Mouse (Mus musculus): ENCODE measurements around the gene Tdgf1. TPM values are rescaled to one million over a fixed set of nuclear protein-coding genes. Genes with fewer than 3 reads are reported as not detected.

Gene Tdgf1
- polyA plus RNA-seq (2015; fragmentation: Nextera tagmentation; extraction: Ambion mirVana), result not detected in 2 replicates

DNA sequence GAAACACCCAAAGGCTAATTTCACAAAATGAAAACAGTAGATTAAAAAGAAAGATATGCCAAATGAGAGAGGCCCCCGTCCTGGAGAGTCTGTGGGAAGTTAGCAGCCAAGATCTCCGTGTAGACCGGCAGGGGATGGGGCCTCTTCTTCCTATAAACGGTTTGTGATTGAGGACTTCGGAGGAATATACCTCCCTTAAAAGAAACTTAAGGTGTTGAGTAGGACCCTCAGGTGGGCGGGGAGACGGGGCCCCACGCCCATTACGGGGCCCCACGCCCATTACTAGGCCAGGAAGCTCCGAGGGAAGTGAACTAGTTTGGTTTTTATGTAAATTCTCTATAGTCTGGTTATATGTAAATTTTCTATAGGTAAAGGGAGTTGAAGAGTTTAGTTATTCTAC lies at the start of gene Tdgf1:
Gene Tdgf1 (minus strand): TSS at position 233 of the 400 bp plus-strand sequence.
- Histone ChIP-seq H3K27me3 (replicated peaks; ENCODE audit: control insufficient read depth, insufficient read depth, low read length) (peaks cover 24% of the 10 kb centered on the region), H3K4me3 (replicated peaks; ENCODE audit: low read length) (no peak within 1 kb of the TSS)

DNA sequence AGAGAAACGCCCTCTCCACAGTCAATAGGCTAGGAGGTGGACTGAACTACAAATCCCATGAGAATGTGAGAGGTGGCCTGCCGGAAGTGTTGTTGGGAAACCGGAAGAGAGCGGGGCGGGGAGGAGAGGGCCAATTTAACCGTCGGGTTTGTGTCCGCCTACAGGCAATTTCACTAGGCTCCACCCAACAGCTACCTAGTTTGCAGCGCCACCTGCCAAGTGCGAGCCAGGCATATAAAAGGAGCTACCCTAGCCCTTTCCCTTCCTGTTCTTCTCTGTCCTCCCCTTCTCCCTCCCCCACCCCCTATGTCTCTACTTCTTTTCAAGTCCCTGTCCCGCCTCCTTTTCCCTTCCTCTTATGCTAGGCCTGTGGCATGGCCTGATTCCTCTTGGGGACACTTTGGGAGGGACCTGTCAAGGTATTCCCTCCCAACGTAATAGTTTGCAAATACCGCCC lies 48.8 kb upstream of the Tdgf1 start:
- no peaks in the 10 kb centered on the region for H3K36me3 ChIP-seq (ENCODE audit: control insufficient read depth, insufficient read depth)
- no peaks in the 10 kb centered on the region for H3K4me1 ChIP-seq (replicated peaks; ENCODE audit: control insufficient read depth, insufficient read depth, low read length)
- no peak overlapping the region; the same call in 1 of the 2 replicates for H3K27ac ChIP-seq (ENCODE audit: low read length)
- peak overlapping the region; percentile 47 for H3K9ac ChIP-seq (replicated peaks; ENCODE audit: low read depth, low read length)
- H3K4me2 ChIP-seq (ENCODE audit: low read length), result peak overlapping the region; percentile 47
- peak overlapping the region; percentile 48 for H3K4me3 ChIP-seq (replicated peaks; ENCODE audit: low read length)
- WGBS, result 12% methylated on average over 13 of the region's 13 CpGs
- no peaks in the 10 kb centered on the region for H3K27me3 ChIP-seq (replicated peaks; ENCODE audit: control insufficient read depth, insufficient read depth, low read length)
- no peaks in the 10 kb centered on the region for H3K9me3 ChIP-seq (ENCODE audit: control insufficient read depth, low read length)
- ATAC-seq, result peak; percentile 96

More for the DNA sequence above, at the start of gene Tdgf1:
- H3K36me3 ChIP-seq (ENCODE audit: control insufficient read depth, insufficient read depth), result no peaks in the 10 kb centered on the region
- H3K4me2 ChIP-seq (ENCODE audit: low read length), result peak within 1 kb of the TSS; percentile 13; the same call in 1 of the 2 replicates
- H3K9ac ChIP-seq (replicated peaks; ENCODE audit: low read depth, low read length), result no peak within 1 kb of the TSS
- ATAC-seq, result no peak
- no peak within 1 kb of the TSS for H3K27ac ChIP-seq (ENCODE audit: low read length)
- no peaks in the 10 kb centered on the region for H3K9me3 ChIP-seq (ENCODE audit: control insufficient read depth, low read length)
- 22% methylated on average over 11 of the region's 11 CpGs for WGBS
- peaks cover 11% of the 10 kb centered on the region for H3K4me1 ChIP-seq (replicated peaks; ENCODE audit: control insufficient read depth, insufficient read depth, low read length)

DNA sequence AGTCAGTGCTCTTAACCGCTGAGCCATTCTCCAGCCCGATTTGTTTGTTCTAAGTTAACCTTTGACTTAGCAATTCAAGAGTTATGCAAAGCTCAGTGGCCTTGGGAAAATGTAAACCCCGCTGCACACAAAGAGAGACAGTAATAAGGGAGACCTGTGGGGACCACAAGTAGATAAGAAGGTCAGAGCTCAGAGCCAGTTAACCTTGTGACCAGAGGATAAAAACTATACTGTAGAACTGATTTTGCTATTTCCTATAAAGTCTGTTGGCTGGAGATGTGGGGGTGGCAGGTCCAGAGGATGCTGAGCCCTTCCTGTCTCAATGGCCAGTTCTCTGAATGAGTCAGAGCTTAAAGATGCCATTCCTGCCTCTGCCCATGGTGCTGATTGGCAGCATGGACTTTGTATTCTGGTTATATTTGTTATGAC lies 47.3 kb upstream of the Tdgf1 start:
- no peak overlapping the region for H3K4me2 ChIP-seq (ENCODE audit: low read length)
- H3K9ac ChIP-seq (replicated peaks; ENCODE audit: low read depth, low read length), result no peak overlapping the region
- ATAC-seq, result no peak
- H3K27me3 ChIP-seq (replicated peaks; ENCODE audit: control insufficient read depth, insufficient read depth, low read length), result no peaks in the 10 kb centered on the region
- 65% methylated on average over 3 of the region's 3 CpGs for WGBS
- no peak overlapping the region for H3K27ac ChIP-seq (ENCODE audit: low read length)
- no peak overlapping the region for H3K4me3 ChIP-seq (replicated peaks; ENCODE audit: low read length)
- H3K36me3 ChIP-seq (ENCODE audit: control insufficient read depth, insufficient read depth), result no peaks in the 10 kb centered on the region
- H3K4me1 ChIP-seq (replicated peaks; ENCODE audit: control insufficient read depth, insufficient read depth, low read length), result no peaks in the 10 kb centered on the region
- H3K9me3 ChIP-seq (ENCODE audit: control insufficient read depth, low read length), result no peaks in the 10 kb centered on the region

DNA sequence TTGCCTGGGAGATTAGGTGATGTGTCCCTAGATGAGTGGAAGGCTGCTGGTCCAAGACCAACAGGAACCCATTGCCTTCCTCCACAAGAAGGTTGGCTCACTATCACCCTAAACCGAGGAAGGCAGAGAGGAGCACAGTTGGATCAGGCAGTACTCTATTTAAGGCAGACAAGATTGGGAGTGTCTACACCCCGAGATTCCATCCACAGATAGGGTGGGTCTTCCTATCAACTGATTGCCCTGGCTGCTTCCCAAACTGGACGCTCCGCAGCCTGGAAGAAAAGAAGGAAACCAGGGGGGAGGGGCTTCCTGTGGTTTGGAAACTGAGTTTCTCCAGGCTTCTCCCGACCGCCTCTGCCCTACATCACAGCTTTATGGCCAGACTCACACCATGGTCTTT lies 44.2 kb upstream of the Tdgf1 start, which contains the start of gene Rtp3:
Gene Rtp3 (minus strand): TSS at position 380 of the 400 bp plus-strand sequence.
- no peaks in the 10 kb centered on the region for H3K4me1 ChIP-seq (replicated peaks; ENCODE audit: control insufficient read depth, insufficient read depth, low read length)
- 79% methylated on average over 6 of the region's 6 CpGs for WGBS
- H3K9ac ChIP-seq (replicated peaks; ENCODE audit: low read depth, low read length), result no peak within 1 kb of the TSS
- H3K9me3 ChIP-seq (ENCODE audit: control insufficient read depth, low read length), result no peaks in the 10 kb centered on the region
- H3K27ac ChIP-seq (ENCODE audit: low read length), result no peak within 1 kb of the TSS
- no peaks in the 10 kb centered on the region for H3K27me3 ChIP-seq (replicated peaks; ENCODE audit: control insufficient read depth, insufficient read depth, low read length)
- H3K4me2 ChIP-seq (ENCODE audit: low read length), result no peak within 1 kb of the TSS
- H3K4me3 ChIP-seq (replicated peaks; ENCODE audit: low read length), result no peak within 1 kb of the TSS
- no peak for ATAC-seq
- H3K36me3 ChIP-seq (ENCODE audit: control insufficient read depth, insufficient read depth), result no peaks in the 10 kb centered on the region

DNA sequence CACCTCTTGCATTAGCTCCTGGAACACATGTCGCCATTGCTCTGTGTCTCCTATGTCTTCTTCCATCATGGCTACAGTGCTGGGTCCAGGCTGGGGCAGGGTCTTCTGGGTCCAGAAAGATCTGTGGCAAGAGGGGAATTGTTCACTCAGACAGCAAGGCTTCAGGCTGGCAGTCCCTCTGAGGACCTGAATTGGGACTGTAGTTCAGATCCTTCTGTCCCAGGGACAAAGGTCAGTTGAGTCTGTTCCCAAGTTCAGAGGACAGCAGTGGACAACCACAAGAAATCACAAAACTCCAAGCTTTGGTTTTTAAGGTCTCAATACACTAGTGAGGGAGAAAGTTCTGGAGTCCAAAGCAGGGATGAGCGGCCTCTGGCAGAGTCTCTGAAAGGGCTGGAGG lies 43.6 kb upstream of the Tdgf1 start:
- no peak for ATAC-seq
- Histone ChIP-seq H3K27me3 (replicated peaks; ENCODE audit: control insufficient read depth, insufficient read depth, low read length) (no peaks in the 10 kb centered on the region), H3K9me3 (ENCODE audit: control insufficient read depth, low read length) (no peaks in the 10 kb centered on the region), H3K27ac (ENCODE audit: low read length) (no peak overlapping the region), H3K36me3 (ENCODE audit: control insufficient read depth, insufficient read depth) (no peaks in the 10 kb centered on the region), H3K9ac (replicated peaks; ENCODE audit: low read depth, low read length) (no peak overlapping the region), H3K4me3 (replicated peaks; ENCODE audit: low read length) (no peak overlapping the region), H3K4me2 (ENCODE audit: low read length) (no peak overlapping the region), H3K4me1 (replicated peaks; ENCODE audit: control insufficient read depth, insufficient read depth, low read length) (no peaks in the 10 kb centered on the region)
- 89% methylated on average over 2 of the region's 2 CpGs for WGBS

DNA sequence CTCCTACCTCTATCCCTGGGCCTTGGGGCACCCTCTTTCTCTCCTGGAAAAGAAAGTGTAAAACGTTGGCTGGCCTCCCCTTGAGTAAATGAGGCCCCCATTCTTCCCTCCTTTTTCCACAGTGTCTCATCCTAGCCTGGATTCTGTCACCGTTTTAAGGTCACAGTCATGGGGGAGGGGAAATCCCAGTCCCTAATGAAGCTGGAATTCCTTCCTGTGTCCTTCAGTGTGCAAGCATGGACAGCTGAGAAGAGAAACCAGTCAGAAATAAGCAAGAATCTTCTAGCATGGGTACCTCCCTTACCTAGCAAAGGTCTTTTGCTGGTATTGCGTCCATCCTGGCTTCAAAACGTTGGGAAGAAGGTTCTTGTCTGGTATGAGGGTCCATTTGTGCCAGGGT lies 43.2 kb upstream of the Tdgf1 start:
- Histone ChIP-seq H3K4me2 (ENCODE audit: low read length) (no peak overlapping the region), H3K27ac (ENCODE audit: low read length) (no peak overlapping the region), H3K36me3 (ENCODE audit: control insufficient read depth, insufficient read depth) (no peaks in the 10 kb centered on the region), H3K27me3 (replicated peaks; ENCODE audit: control insufficient read depth, insufficient read depth, low read length) (no peaks in the 10 kb centered on the region), H3K4me3 (replicated peaks; ENCODE audit: low read length) (no peak overlapping the region), H3K9me3 (ENCODE audit: control insufficient read depth, low read length) (no peaks in the 10 kb centered on the region), H3K9ac (replicated peaks; ENCODE audit: low read depth, low read length) (no peak overlapping the region), H3K4me1 (replicated peaks; ENCODE audit: control insufficient read depth, insufficient read depth, low read length) (no peaks in the 10 kb centered on the region)
- no peak for ATAC-seq
- WGBS, result 69% methylated on average over 4 of the region's 4 CpGs

DNA sequence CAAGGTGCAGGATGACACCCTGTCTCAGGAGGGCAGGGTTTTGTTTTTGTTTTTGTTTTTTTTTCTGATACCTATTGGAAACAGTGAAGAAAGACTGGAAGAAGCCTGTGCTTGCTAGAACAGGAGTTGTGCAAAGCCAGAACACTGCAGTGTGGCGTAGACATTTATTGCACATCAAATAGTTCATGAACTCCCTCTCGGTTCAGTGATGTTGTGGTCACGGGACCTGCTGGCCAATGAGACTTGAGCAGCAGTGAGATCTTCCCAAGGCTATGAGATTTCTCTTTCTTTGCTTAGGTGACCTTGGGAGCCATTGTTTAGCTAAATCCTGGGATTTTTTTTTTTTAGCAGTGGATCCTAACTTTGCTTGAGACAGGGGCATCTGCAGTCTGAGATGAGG lies 42.1 kb upstream of the Tdgf1 start:
- WGBS, result 77% methylated on average over 3 of the region's 3 CpGs

DNA sequence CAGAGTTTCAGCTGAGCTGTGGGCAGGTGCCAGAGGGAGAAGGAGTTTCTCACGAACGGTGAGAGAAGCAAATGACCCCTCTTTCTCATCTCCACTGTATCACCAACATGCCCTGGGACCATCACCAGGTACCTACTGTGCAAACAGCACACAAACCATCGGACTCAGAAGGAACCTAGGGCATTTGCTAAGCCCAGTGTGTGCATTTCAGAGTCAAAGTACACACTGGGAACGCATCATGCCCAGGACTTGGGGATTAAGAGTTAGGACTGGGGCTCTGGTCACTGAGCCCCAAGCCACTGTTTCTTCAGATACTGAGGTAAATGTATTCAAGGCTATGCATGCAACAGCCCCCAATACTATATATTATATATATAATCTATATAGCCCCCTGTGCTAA lies 41.4 kb upstream of the Tdgf1 start:
- Histone ChIP-seq H3K27ac (ENCODE audit: low read length) (no peak overlapping the region), H3K36me3 (ENCODE audit: control insufficient read depth, insufficient read depth) (no peaks in the 10 kb centered on the region), H3K4me3 (replicated peaks; ENCODE audit: low read length) (no peak overlapping the region), H3K4me1 (replicated peaks; ENCODE audit: control insufficient read depth, insufficient read depth, low read length) (no peaks in the 10 kb centered on the region), H3K4me2 (ENCODE audit: low read length) (no peak overlapping the region), H3K9me3 (ENCODE audit: control insufficient read depth, low read length) (no peaks in the 10 kb centered on the region), H3K27me3 (replicated peaks; ENCODE audit: control insufficient read depth, insufficient read depth, low read length) (no peaks in the 10 kb centered on the region), H3K9ac (replicated peaks; ENCODE audit: low read depth, low read length) (no peak overlapping the region)
- ATAC-seq, result no peak
- 75% methylated on average over 4 of the region's 4 CpGs for WGBS

More for the DNA sequence above, 42.1 kb upstream of the Tdgf1 start:
- H3K27me3 ChIP-seq (replicated peaks; ENCODE audit: control insufficient read depth, insufficient read depth, low read length), result no peaks in the 10 kb centered on the region
- no peak overlapping the region for H3K4me3 ChIP-seq (replicated peaks; ENCODE audit: low read length)
- no peaks in the 10 kb centered on the region for H3K9me3 ChIP-seq (ENCODE audit: control insufficient read depth, low read length)
- H3K4me2 ChIP-seq (ENCODE audit: low read length), result no peak overlapping the region
- no peak overlapping the region for H3K9ac ChIP-seq (replicated peaks; ENCODE audit: low read depth, low read length)
- H3K4me1 ChIP-seq (replicated peaks; ENCODE audit: control insufficient read depth, insufficient read depth, low read length), result no peaks in the 10 kb centered on the region
- H3K27ac ChIP-seq (ENCODE audit: low read length), result no peak overlapping the region
- ATAC-seq, result no peak
- no peaks in the 10 kb centered on the region for H3K36me3 ChIP-seq (ENCODE audit: control insufficient read depth, insufficient read depth)

DNA sequence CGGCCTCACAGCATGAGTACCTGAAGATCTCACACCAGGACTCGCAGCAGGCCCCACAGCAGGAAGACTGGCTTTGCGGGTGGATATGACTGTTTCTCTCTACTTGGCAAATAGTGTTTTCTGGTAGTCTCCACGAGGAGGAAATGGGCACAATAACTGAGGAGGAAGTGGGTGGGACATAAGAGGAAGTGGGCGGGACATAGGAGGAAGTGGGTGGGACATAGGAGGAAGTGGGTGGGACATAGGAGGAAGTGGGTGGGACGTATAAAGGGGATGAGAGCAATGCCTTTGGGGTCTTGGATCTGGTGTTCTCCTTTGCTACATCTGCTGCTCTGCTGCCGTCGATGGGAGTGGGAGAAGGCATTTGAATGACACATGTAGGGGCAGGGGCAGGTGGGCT lies 40.0 kb upstream of the Tdgf1 start:
- H3K9me3 ChIP-seq (ENCODE audit: control insufficient read depth, low read length), result no peaks in the 10 kb centered on the region
- H3K27me3 ChIP-seq (replicated peaks; ENCODE audit: control insufficient read depth, insufficient read depth, low read length), result no peaks in the 10 kb centered on the region
- no peaks in the 10 kb centered on the region for H3K36me3 ChIP-seq (ENCODE audit: control insufficient read depth, insufficient read depth)
- H3K9ac ChIP-seq (replicated peaks; ENCODE audit: low read depth, low read length), result no peak overlapping the region
- no peak overlapping the region for H3K4me3 ChIP-seq (replicated peaks; ENCODE audit: low read length)
- H3K27ac ChIP-seq (ENCODE audit: low read length), result no peak overlapping the region
- ATAC-seq, result no peak
- H3K4me1 ChIP-seq (replicated peaks; ENCODE audit: control insufficient read depth, insufficient read depth, low read length), result no peaks in the 10 kb centered on the region
- WGBS, result 84% methylated on average over 8 of the region's 8 CpGs
- H3K4me2 ChIP-seq (ENCODE audit: low read length), result no peak overlapping the region

DNA sequence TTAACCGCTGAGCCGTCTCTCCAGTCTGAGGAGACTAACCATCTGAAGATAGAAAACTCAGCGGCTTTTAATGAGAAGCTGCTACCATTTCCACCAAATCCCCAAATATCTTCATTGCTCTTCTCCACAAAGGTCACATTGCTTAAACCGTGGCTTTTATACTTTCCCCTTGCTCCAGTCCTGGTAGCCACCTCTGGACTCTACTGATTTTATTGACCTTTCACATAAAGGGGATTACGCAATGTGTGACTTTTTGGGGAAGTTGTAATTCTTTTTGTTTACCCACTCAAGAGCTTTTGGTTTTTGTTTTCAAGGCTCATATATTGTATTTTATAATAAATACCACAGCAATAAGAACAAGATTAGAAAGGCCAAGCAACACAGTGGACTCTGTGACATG lies 39.6 kb upstream of the Tdgf1 start:
- H3K4me1 ChIP-seq (replicated peaks; ENCODE audit: control insufficient read depth, insufficient read depth, low read length), result no peaks in the 10 kb centered on the region
- WGBS, result 93% methylated on average over 5 of the region's 5 CpGs

More for the DNA sequence above, 39.6 kb upstream of the Tdgf1 start:
- Histone ChIP-seq H3K27ac (ENCODE audit: low read length) (no peak overlapping the region), H3K27me3 (replicated peaks; ENCODE audit: control insufficient read depth, insufficient read depth, low read length) (no peaks in the 10 kb centered on the region), H3K36me3 (ENCODE audit: control insufficient read depth, insufficient read depth) (no peaks in the 10 kb centered on the region), H3K4me2 (ENCODE audit: low read length) (no peak overlapping the region), H3K9me3 (ENCODE audit: control insufficient read depth, low read length) (no peaks in the 10 kb centered on the region), H3K9ac (replicated peaks; ENCODE audit: low read depth, low read length) (no peak overlapping the region), H3K4me3 (replicated peaks; ENCODE audit: low read length) (no peak overlapping the region)
- ATAC-seq, result no peak

Data from forebrain, embryonic 16.5 days (tissue).